Mouse (Mus musculus) inflammation-experienced regulatory T-cells (primary cell): ENCODE results near the gene Hist1h3c. TPM values are rescaled to one million over a fixed set of nuclear protein-coding genes. Genes with fewer than 3 reads are reported as not detected.

Experiments
- polyA plus RNA-seq, 2 experiments: library from polyadenylated mRNA; unstranded; fragments of 100-300 nt; shearing (Covaris generic); gene quantifications; one replicate each; pipeline ENCODE4 v1.2.1; 2017

Gene Hist1h3c
- polyA plus RNA-seq, 2 experiments from 2014 or later: not detected

Other genes starting within 250 kb of the Hist1h3c start
- 10 to 100 TPM in 1 of 2 experiments, 1 to 10 TPM in 1; 7.1 to 14.6 TPM for gene Hist1h4h, start 214.6 kb downstream of the Hist1h3c start, polyA plus RNA-seq
- gene Hist1h2af, start 211.7 kb downstream of the Hist1h3c start, polyA plus RNA-seq: not detected
- not detected for gene Hist1h3g, start 210.2 kb downstream of the Hist1h3c start, polyA plus RNA-seq
- gene Hist1h2bh, start 202.2 kb downstream of the Hist1h3c start, polyA plus RNA-seq: 1 to 10 TPM in 1 of 2 experiments, under 1 TPM in 1; 0.52 to 5.2 TPM
- 1 to 10 TPM; 1.3 to 3.2 TPM for gene Hist1h3f, start 201.6 kb downstream of the Hist1h3c start, polyA plus RNA-seq
- 1 to 10 TPM in 1 of 2 experiments, not detected in 1; 1.4 TPM for gene Hist1h4f, start 194.0 kb downstream of the Hist1h3c start, polyA plus RNA-seq
- 1 to 10 TPM in 1 of 2 experiments, under 1 TPM in 1; 0.99 to 2.4 TPM for gene Hist1h1d, start 192.3 kb downstream of the Hist1h3c start, polyA plus RNA-seq
- gene Hist1h3e, start 183.2 kb downstream of the Hist1h3c start, polyA plus RNA-seq: 1 to 10 TPM; 3.2 to 8.8 TPM
- gene Hist1h2ae, start 174.4 kb downstream of the Hist1h3c start, polyA plus RNA-seq: 1 to 10 TPM; 4.5 to 6.5 TPM
- 10 to 100 TPM in 1 of 2 experiments, 1 to 10 TPM in 1; 7.3 to 11.3 TPM for gene Hist1h2bg, start 174.2 kb downstream of the Hist1h3c start, polyA plus RNA-seq
- gene Hist1h2bf, start 171.4 kb downstream of the Hist1h3c start, polyA plus RNA-seq: 1 to 10 TPM in 1 of 2 experiments, not detected in 1; 1.5 TPM
- gene Hist1h2ad, start 171.2 kb downstream of the Hist1h3c start, polyA plus RNA-seq: under 1 TPM in 1 of 2 experiments, not detected in 1; 0.35 TPM
- gene Hist1h3d, start 169.8 kb downstream of the Hist1h3c start, polyA plus RNA-seq: under 1 TPM in 1 of 2 experiments, not detected in 1; 0.23 TPM
- gene Hist1h4d, start 164.0 kb downstream of the Hist1h3c start, polyA plus RNA-seq: 10 to 100 TPM; 12.4 to 29.7 TPM
- 1 to 10 TPM; 2.7 to 2.9 TPM for gene Hist1h2be, start 124.5 kb downstream of the Hist1h3c start, polyA plus RNA-seq
- 10 to 100 TPM; 13.4 to 19.2 TPM for gene Hist1h1e, start 123.0 kb downstream of the Hist1h3c start, polyA plus RNA-seq
- 1 to 10 TPM; 2.2 to 4.6 TPM for gene Hist1h2ac, start 61.7 kb downstream of the Hist1h3c start, polyA plus RNA-seq
- gene Hist1h2bc, start 61.4 kb downstream of the Hist1h3c start, polyA plus RNA-seq: 1 to 10 TPM; 6.3 to 8.3 TPM
- gene Hist1h1t, start 49.8 kb downstream of the Hist1h3c start, polyA plus RNA-seq: under 1 TPM in 1 of 2 experiments, not detected in 1; 0.53 TPM
- gene Hist1h4c, start 47.1 kb downstream of the Hist1h3c start, polyA plus RNA-seq: 10 to 100 TPM in 1 of 2 experiments, 1 to 10 TPM in 1; 4.3 to 11.5 TPM
- under 1 TPM; 0.75 to 0.92 TPM for gene Hfe, start 34.7 kb downstream of the Hist1h3c start, polyA plus RNA-seq
- gene Hist1h1c, start 6.8 kb downstream of the Hist1h3c start, polyA plus RNA-seq: 10 to 100 TPM; 25.5 to 40.4 TPM
- under 1 TPM in 1 of 2 experiments, not detected in 1; 0.80 TPM for gene Hist1h2bb, start 1.1 kb upstream of the Hist1h3c start, polyA plus RNA-seq
- gene Hist1h2ab, start 5.5 kb upstream of the Hist1h3c start, polyA plus RNA-seq: 1 to 10 TPM in 1 of 2 experiments, under 1 TPM in 1; 0.42 to 2.0 TPM
- not detected for gene Hist1h3b, start 6.7 kb upstream of the Hist1h3c start, polyA plus RNA-seq
- gene Hist1h4b, start 11.4 kb upstream of the Hist1h3c start, polyA plus RNA-seq: 1 to 10 TPM; 6.9 to 9.9 TPM
- gene Hist1h4a, start 15.6 kb upstream of the Hist1h3c start, polyA plus RNA-seq: not detected
- gene Hist1h3a, start 16.8 kb upstream of the Hist1h3c start, polyA plus RNA-seq: 10 to 100 TPM in 1 of 2 experiments, 1 to 10 TPM in 1; 5.0 to 15.8 TPM
- gene Hist1h1a, start 18.1 kb upstream of the Hist1h3c start, polyA plus RNA-seq: 1 to 10 TPM; 1.0 to 1.6 TPM
- gene Trim38, start 24.3 kb upstream of the Hist1h3c start, polyA plus RNA-seq: under 1 TPM; 0.07 to 0.47 TPM
- under 1 TPM; 0.04 to 0.13 TPM for gene Slc17a2, start 61.4 kb upstream of the Hist1h3c start, polyA plus RNA-seq
- under 1 TPM in 1 of 2 experiments, not detected in 1; 0.20 TPM for gene Slc17a3, start 93.8 kb upstream of the Hist1h3c start, polyA plus RNA-seq
- gene Slc17a1, start 122.1 kb upstream of the Hist1h3c start, polyA plus RNA-seq: 1 to 10 TPM in 1 of 2 experiments, under 1 TPM in 1; 0.14 to 2.4 TPM
- gene Slc17a4, start 169.4 kb upstream of the Hist1h3c start, polyA plus RNA-seq: under 1 TPM; 0.06 to 0.56 TPM
- gene Hist1h2ba, start 188.6 kb upstream of the Hist1h3c start, polyA plus RNA-seq: not detected
- gene Hist1h2aa, start 188.9 kb upstream of the Hist1h3c start, polyA plus RNA-seq: not detected
- gene Scgn, start 245.6 kb upstream of the Hist1h3c start, polyA plus RNA-seq: not detected